Mouse (Mus musculus) CH12.LX (cell line): Measurements from ENCODE around the gene Mov10l1. TPM values are rescaled to one million over a fixed set of nuclear protein-coding genes. Genes with fewer than 3 reads are reported as not detected.

Experiments
- DNase-seq: peaks from one replicate; pipeline ENCODE4 v3.0.0-alpha.2; 2013; ENCODE audit errors: extremely low read depth
- H3K27ac ChIP-seq: 2 replicates; pipeline ENCODE4 v1.5.1; 2012; ENCODE audit warnings: low read depth, mild to moderate bottlenecking, control low read depth, moderate library complexity; ENCODE audit not compliant: insufficient read depth
- H3K27me3 ChIP-seq: replicated peaks from 2 replicates; pipeline ENCODE3; 2012; ENCODE audit warnings: inconsistent platforms
- H3K36me3 ChIP-seq, 2 experiments: replicated peaks in 1 of 2; 2 replicates each; pipeline versions ENCODE3 to v1.6.1; 2012; ENCODE audit warnings: inconsistent platforms in 1 of 2, low read length in 1 of 2, mild to moderate bottlenecking in 1 of 2, mixed read lengths in 1 of 2, moderate library complexity in 1 of 2; ENCODE audit not compliant: control insufficient read depth in 1 of 2, insufficient read depth in 1 of 2
- H3K4me1 ChIP-seq, 2 experiments: 2 replicates each; pipeline ENCODE4 v1.6.1; 2012; ENCODE audit warnings: inconsistent platforms in 1 of 2, moderate library complexity in 1 of 2; ENCODE audit not compliant: insufficient read depth in 2 of 2, control insufficient read depth in 1 of 2
- H3K4me2 ChIP-seq: 2 replicates; pipeline ENCODE4 v1.6.1; 2012; ENCODE audit warnings: low read depth, mild to moderate bottlenecking, control low read depth; ENCODE audit not compliant: poor library complexity, insufficient read depth, severe bottlenecking
- H3K4me3 ChIP-seq, 3 experiments: fragments of 150-350 bp in 1 of 3; sonication (generic) in 1 of 3; replicated peaks in 1 of 3; 2 replicates each; pipeline versions ENCODE3 to v1.5.1; 2011 to 2012; ENCODE audit warnings: low read depth in 2 of 3, low read length in 2 of 3, mild to moderate bottlenecking in 2 of 3, moderate library complexity in 2 of 3, control low read depth in 1 of 3, improper control_type of control experiment in 1 of 3, inconsistent platforms in 1 of 3, mixed read lengths in 1 of 3; ENCODE audit not compliant: poor library complexity in 1 of 3
- H3K79me2 ChIP-seq: replicated peaks from 2 replicates; pipeline ENCODE4 v1.6.1; 2012; ENCODE audit warnings: mild to moderate bottlenecking, moderate library complexity; ENCODE audit not compliant: control insufficient read depth, poor library complexity, insufficient read depth, severe bottlenecking; ENCODE audit errors: extremely low read depth
- H3K9ac ChIP-seq: 2 replicates; pipeline ENCODE4 v1.6.1; 2012; ENCODE audit warnings: low read depth, mild to moderate bottlenecking, control low read depth, moderate library complexity; ENCODE audit not compliant: insufficient read depth
- H3K9me3 ChIP-seq: replicated peaks from 2 replicates; pipeline ENCODE3; 2012; ENCODE audit warnings: low read length, inconsistent platforms, mixed read lengths
- E2F4 ChIP-seq: IDR thresholded peaks from 2 replicates; pipeline ENCODE4 v1.6.1; 2011; ENCODE audit warnings: low read depth, low read length, improper control_type of control experiment; ENCODE audit not compliant: insufficient replicate concordance
- ELF1 ChIP-seq: IDR thresholded peaks from 2 replicates; pipeline ENCODE4 v1.6.1; 2014; ENCODE audit warnings: low read depth, mild to moderate bottlenecking, inconsistent platforms, low read length, improper control_type of control experiment
- HCFC1 ChIP-seq: IDR thresholded peaks from 2 replicates; pipeline ENCODE4 v1.6.1; 2012; ENCODE audit warnings: low read depth, mild to moderate bottlenecking, inconsistent platforms, low read length, improper control_type of control experiment
- JUN ChIP-seq: IDR thresholded peaks from 2 replicates; pipeline ENCODE4 v1.6.1; 2011; ENCODE audit warnings: low read depth, mild to moderate bottlenecking, low read length, improper control_type of control experiment, moderate library complexity; ENCODE audit not compliant: insufficient read depth
- KAT2A ChIP-seq: IDR thresholded peaks from 2 replicates; pipeline ENCODE4 v1.6.1; 2012; ENCODE audit warnings: low read length, improper control_type of control experiment, inconsistent platforms; ENCODE audit not compliant: insufficient replicate concordance
- MAZ ChIP-seq: IDR thresholded peaks from 2 replicates; pipeline ENCODE4 v1.6.1; 2012; ENCODE audit warnings: low read depth, mild to moderate bottlenecking, inconsistent platforms, low read length, improper control_type of control experiment, moderate library complexity
- MYC ChIP-seq: IDR thresholded peaks from 2 replicates; pipeline ENCODE4 v1.6.1; 2011; ENCODE audit warnings: low read depth, mild to moderate bottlenecking, improper control_type of control experiment, low read length
- NELFE ChIP-seq: IDR thresholded peaks from 2 replicates; pipeline ENCODE4 v1.6.1; 2011; ENCODE audit warnings: low read depth, low read length, improper control_type of control experiment
- PAX5 ChIP-seq: IDR thresholded peaks from 2 replicates; pipeline ENCODE4 v1.6.1; 2012; ENCODE audit warnings: low read length, inconsistent platforms, mixed read lengths
- POLR2A ChIP-seq: IDR thresholded peaks from 2 replicates; pipeline ENCODE4 v1.6.1; 2011; ENCODE audit warnings: low read depth, mild to moderate bottlenecking, improper control_type of control experiment, low read length
- RAD21 ChIP-seq: IDR thresholded peaks from 2 replicates; pipeline ENCODE4 v1.6.1; 2011; ENCODE audit warnings: low read depth, mild to moderate bottlenecking, low read length, improper control_type of control experiment, moderate library complexity
- RCOR1 ChIP-seq: conservative IDR thresholded peaks from 2 replicates; pipeline ENCODE4 v1.6.1; 2012; ENCODE audit warnings: low read depth, mild to moderate bottlenecking, inconsistent platforms, low read length, improper control_type of control experiment
- SMC3 ChIP-seq: IDR thresholded peaks from 2 replicates; pipeline ENCODE4 v1.6.1; 2011; ENCODE audit warnings: low read depth, low read length, improper control_type of control experiment
- TBP ChIP-seq: conservative IDR thresholded peaks from 2 replicates; pipeline ENCODE4 v1.6.1; 2011; ENCODE audit warnings: low read depth, low read length, improper control_type of control experiment
- USF1 ChIP-seq: IDR thresholded peaks from 2 replicates; pipeline ENCODE4 v1.6.1; 2014; ENCODE audit warnings: low read depth, mild to moderate bottlenecking, inconsistent platforms, low read length, improper control_type of control experiment
- ZC3H11A ChIP-seq: IDR thresholded peaks from 2 replicates; pipeline ENCODE4 v1.6.1; 2012; ENCODE audit warnings: low read depth, mild to moderate bottlenecking, inconsistent platforms, low read length, improper control_type of control experiment
- ZNF384 ChIP-seq: IDR thresholded peaks from 2 replicates; pipeline ENCODE4 v1.6.1; 2012; ENCODE audit warnings: low read depth, low read length, improper control_type of control experiment, inconsistent platforms
- dilution Hi-C: fragments of 300-500 bp; cut with MboI; formaldehyde crosslinking; loops from 2 replicates; pipeline ENCODE4 v1.14.3; 2020; ENCODE audit warnings: low sequenced_read_pairs; ENCODE audit not compliant: extremely low pct_unique_long_range_greater_than_20kb, extremely low pct_ligation_motif_present
- in situ Hi-C: fragments of 300-500 bp; cut with MboI; formaldehyde crosslinking; loops from 3 replicates; pipeline ENCODE4 v1.14.3; 2019; ENCODE audit warnings: low sequenced_read_pairs, low pct_ligation_motif_present, low pct_unique_long_range_greater_than_20kb, mixed read lengths
- polyA plus RNA-seq: library from polyadenylated mRNA; unstranded; fragments of >175 nt; gene quantifications from 2 replicates; pipeline ENCODE4 v1.2.1, GENCODE M21; 2012; ENCODE audit warnings: low read depth; ENCODE audit not compliant: insufficient read length
- total RNA-seq, 2 experiments: library from RNA; depleted of rRNA; stranded (reverse); fragments of 300-350 nt in 1 of 2; fragments of >200 nt in 1 of 2; gene quantifications; 2 replicates each; pipeline ENCODE4 v1.2.3; 2012 to 2014

Gene Mov10l1
- total and polyA plus RNA-seq, 3 experiments, result not detected

DNA sequence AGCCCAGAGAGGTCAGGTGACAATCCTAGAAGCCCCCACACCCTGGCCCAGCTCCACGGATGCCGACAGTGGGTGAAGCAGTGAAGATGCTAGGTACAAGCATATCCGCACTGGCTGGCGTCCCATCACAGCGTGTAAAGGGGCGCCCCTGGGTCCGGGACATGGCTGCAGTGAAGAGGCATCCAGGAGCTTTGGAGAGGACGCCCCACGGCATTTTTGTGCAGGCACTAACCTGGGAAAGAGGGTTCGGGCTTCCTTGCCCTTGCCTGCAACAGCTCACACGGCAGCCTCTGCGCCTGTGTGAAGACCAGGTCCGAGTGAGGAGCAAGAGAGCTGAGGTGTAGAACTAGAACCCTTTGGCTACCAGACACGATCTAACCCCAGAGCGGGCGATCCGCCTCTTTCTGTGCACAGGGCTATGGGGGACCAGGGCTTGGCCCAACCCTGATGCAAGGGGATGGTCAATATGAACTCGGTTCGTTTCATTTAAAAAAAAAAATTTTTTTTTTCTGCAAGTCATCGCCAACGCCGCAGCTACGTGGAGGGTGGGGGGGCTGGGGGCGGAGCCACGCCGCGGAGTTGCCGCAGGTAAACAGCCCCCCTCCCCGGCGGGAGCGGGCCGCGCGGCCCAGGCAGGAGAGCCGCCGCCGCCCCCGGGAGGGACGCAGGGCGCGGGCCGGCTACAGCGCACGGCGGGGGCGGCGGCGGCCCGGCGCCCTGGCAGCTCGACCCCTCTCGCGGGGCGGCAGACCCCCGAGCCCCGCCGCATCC, 76.6 kb downstream of the Mov10l1 start, which contains the start of gene Panx2:
Panx2 (plus strand) TSS at position 574 of the 771 bp plus-strand sequence.
- H3K4me2 ChIP-seq, result no peak within 1 kb of the TSS
- H3K27me3 ChIP-seq, result peaks cover 86% of the 10 kb centered on the region
- dilution Hi-C loops (no loop called here), in situ Hi-C loops (loop anchor here (25.0 kb wide), 1 partner anchor 97 kb away; the partner anchor contains the start of gene Ttll8)
- no peak for DNase-seq
- no peaks in the 10 kb centered on the region for H3K79me2 ChIP-seq
- TF ChIP-seq PAX5, result no peak
- TF ChIP-seq ZC3H11A, result no peak
- no peak for TF ChIP-seq USF1
- TF ChIP-seq TBP, result no peak
- no peak for TF ChIP-seq MAZ
- no peak for TF ChIP-seq RAD21
- TF ChIP-seq ELF1, result no peak
- no peak for TF ChIP-seq MYC
- no peak for TF ChIP-seq RCOR1
- no peak for TF ChIP-seq POLR2A
- no peak for TF ChIP-seq SMC3
- TF ChIP-seq E2F4, result no peak
- TF ChIP-seq KAT2A, result no peak
- no peak for TF ChIP-seq JUN
- TF ChIP-seq HCFC1, result no peak
- no peak for TF ChIP-seq ZNF384
- TF ChIP-seq, all 38 proteins: peak for 0
- Histone ChIP-seq H3K27ac (no peak within 1 kb of the TSS), H3K9ac (no peak within 1 kb of the TSS), H3K9me3 (peaks cover 6% of the 10 kb centered on the region), H3K36me3 (no peaks in the 10 kb centered on the region), H3K4me3 (no peak within 1 kb of the TSS), H3K4me1 (no peaks in the 10 kb centered on the region)

DNA sequence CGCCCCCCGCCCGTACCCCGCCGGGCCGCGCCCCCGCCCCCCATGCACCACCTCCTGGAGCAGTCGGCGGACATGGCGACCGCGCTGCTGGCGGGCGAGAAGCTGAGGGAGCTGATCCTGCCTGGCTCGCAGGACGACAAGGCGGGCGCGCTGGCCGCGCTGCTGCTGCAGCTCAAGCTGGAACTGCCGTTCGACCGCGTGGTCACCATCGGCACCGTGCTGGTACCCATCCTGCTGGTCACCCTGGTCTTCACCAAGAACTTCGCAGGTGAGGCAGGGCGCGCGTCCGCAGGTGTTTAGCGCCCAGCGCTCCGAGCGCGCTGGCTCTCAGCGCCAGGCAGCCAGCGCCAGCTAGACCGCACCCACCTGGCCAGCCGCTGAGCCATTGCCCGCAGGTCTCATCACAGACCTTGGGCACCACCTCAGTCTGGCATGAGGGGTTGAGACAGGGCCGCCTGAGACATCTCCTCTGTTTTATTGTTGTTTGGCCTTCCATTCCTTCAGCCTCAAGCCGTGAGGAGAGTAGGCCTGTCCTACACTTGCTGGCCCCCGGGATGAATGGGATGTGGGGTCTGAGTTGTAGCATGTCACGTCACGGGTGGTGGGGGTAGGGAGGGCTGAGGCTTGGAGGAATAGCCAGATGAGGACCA, 77.4 kb downstream of the Mov10l1 start:
- Histone ChIP-seq H3K4me1 (no peaks in the 10 kb centered on the region), H3K9me3 (peaks cover 6% of the 10 kb centered on the region), H3K4me3 (no peak overlapping the region), H3K36me3 (no peaks in the 10 kb centered on the region), H3K4me2 (no peak overlapping the region), H3K27ac (no peak overlapping the region), H3K9ac (no peak overlapping the region), H3K27me3 (peaks cover 83% of the 10 kb centered on the region), H3K79me2 (no peaks in the 10 kb centered on the region)
- DNase-seq, result no peak
- TF ChIP-seq E2F4 (no peak), NELFE (no peak)
- dilution Hi-C loops, result no loop called here
- in situ Hi-C loops, result loop anchor here (25.0 kb wide), 1 partner anchor 98 kb away; the partner anchor contains the start of gene Ttll8
